Mouse (Mus musculus) embryonic fibroblast, embryonic 13.5 days (primary cell): Measurements from ENCODE around the gene Lyrm4. TPM values are rescaled to one million over a fixed set of nuclear protein-coding genes. Genes with fewer than 3 reads are reported as not detected.
A peak's percentile ranks its signal among the peaks of the same experiment; 100 is the strongest.

Experiments
- H3K27ac ChIP-seq: 2 replicates; pipeline ENCODE4 v1.5.1; 2012; ENCODE audit warnings: low read length, control low read depth, inconsistent platforms; ENCODE audit not compliant: insufficient read depth
- H3K4me1 ChIP-seq: 2 replicates; pipeline ENCODE4 v1.6.1; 2011; ENCODE audit warnings: low read length; ENCODE audit not compliant: control insufficient read depth, insufficient read depth
- H3K4me3 ChIP-seq: 2 replicates; pipeline ENCODE4 v1.5.1; 2011; ENCODE audit warnings: mild to moderate bottlenecking, control low read depth, low read length; ENCODE audit not compliant: insufficient read depth
- CTCF ChIP-seq: IDR thresholded peaks from 2 replicates; pipeline ENCODE4 v1.5.1; 2011; ENCODE audit warnings: mild to moderate bottlenecking, control low read depth, low read length, moderate library complexity, borderline replicate concordance; ENCODE audit not compliant: insufficient read depth
- POLR2A ChIP-seq: IDR thresholded peaks from 2 replicates; pipeline ENCODE4 v1.6.1; 2011; ENCODE audit warnings: low read depth, mild to moderate bottlenecking, control low read depth, low read length, moderate library complexity
- polyA plus RNA-seq: library from polyadenylated mRNA; stranded (reverse); fragments of >200 nt; gene quantifications from 2 replicates; pipeline ENCODE4 v1.2.4, GENCODE M21; 2011; ENCODE audit warnings: low read depth; ENCODE audit not compliant: missing spikeins, insufficient read length

The Lyrm4 gene
- polyA plus RNA-seq, 1 experiment, result 8.2 TPM

DNA sequence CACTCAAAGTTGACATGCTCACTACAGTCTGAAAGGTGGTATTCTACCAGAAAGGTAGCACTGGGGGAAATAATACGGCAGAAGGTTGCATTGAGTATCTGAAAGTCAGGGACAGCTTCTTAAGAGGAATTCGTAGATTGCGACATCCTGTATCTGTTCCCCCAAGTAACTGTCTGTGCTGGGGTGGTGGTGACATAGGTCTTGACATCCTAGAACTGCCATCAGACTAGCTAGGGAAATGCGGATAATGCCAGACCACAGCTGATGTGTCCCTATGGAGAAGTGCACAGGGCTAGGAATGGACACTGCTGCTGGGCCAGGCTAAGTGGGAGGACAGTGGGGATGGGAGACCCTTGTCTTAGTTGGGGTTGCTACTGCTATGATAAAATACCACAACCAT lies 8.8 kb downstream of the Lyrm4 start:
- no peak overlapping the region for H3K4me3 ChIP-seq
- H3K27ac ChIP-seq, result no peak overlapping the region
- TF ChIP-seq CTCF, result no peak
- H3K4me1 ChIP-seq, result no peaks in the 10 kb centered on the region

DNA sequence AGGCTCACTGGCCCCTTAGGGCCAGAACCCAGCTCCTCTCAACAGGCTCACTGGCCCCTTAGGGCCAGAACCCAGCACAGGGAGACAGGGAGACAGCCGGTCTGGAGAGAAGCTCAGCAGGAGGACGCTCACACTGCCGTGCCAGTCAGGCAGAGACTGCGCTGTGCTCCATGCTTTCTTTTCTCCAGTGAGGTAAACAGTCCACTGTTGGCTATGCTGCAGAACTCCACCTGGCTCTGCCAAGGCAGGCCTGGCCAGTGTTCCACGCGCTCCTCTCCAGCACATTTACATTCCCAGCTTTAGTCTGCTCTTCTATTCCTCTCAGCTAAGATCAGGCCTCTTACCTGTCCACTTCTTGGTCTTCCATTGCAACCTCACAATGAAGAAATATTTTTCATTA lies 11.7 kb downstream of the Lyrm4 start:
- H3K27ac ChIP-seq, result no peak overlapping the region
- TF ChIP-seq POLR2A (no peak), CTCF (no peak)
- H3K4me1 ChIP-seq, result no peaks in the 10 kb centered on the region
- H3K4me3 ChIP-seq, result no peak overlapping the region

DNA sequence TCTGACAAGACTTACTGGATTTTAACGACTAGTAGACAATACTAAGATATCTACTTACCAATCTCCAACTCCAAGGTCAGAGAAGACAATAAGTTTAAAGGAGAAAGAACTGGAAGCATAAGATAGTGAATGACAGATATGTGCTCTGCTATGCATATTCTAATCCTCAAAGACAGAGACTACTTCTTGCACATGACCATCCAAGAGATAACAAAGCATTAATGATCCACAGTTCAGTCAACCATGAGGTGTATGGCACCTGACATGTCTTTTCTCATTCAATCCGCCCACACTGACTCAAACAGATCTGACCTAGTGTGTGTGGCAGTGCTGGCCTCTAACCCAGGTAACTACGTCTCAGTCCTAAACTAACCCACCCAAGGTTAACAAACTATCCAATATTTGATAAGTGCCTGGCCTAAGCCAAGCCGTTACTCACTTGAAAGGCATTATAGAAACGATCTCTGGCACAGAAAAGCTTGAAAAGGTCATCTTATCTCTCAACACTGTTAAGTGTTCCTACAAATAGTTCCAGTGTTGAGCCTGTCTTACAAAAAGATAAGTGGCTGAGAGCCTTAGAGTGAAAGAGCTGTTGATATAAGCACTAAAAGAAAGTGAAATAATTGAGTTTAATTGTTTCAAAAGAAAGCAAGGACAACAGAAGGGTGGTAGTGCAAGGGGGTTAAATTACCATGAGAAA lies 20.5 kb downstream of the Lyrm4 start:
- Histone ChIP-seq H3K27ac (no peak overlapping the region), H3K4me1 (no peaks in the 10 kb centered on the region), H3K4me3 (no peak overlapping the region)
- TF ChIP-seq POLR2A (no peak), CTCF (no peak)

DNA sequence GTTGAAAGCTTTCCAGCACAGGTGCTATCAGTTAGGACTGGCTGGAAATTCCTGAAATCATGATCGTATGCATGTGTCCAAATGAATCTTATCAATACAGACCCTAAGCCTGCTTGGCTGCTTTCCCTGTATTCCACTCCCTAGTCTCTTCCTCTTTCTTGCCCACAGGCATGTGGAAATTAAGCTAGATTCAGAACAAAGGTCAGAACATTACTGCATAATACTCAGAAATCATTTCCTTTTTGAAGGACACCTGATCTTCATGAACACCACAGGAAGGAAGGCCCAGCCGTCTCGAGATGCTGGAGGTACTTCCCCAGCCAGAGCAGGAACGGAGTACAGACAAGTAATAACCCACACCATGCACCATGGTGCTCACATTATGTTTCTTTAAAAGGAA lies 29.2 kb downstream of the Lyrm4 start:
- TF ChIP-seq POLR2A (no peak), CTCF (no peak)
- Histone ChIP-seq H3K4me3 (no peak overlapping the region), H3K27ac (no peak overlapping the region), H3K4me1 (peaks cover 2% of the 10 kb centered on the region)

DNA sequence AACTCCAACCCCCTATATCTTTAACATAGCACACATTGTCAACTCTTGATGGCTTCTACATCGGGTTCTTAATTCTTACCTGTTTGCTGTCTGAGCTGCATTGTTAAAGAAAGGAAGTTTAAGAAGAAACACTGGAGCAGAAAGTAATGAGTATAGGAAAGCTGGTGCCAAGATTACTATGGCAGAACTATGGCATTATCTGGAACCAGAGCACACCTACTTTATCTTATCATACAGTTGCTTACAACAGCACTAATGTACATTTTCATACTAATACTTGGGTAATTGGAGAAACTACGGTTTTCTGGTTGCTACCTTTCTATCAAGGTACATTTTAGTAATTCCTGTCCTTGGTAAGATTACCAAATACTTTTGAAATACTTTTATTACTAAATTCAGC lies 29.9 kb downstream of the Lyrm4 start:
- TF ChIP-seq POLR2A (no peak), CTCF (no peak)
- Histone ChIP-seq H3K4me1 (peaks cover 2% of the 10 kb centered on the region), H3K4me3 (no peak overlapping the region), H3K27ac (no peak overlapping the region)

DNA sequence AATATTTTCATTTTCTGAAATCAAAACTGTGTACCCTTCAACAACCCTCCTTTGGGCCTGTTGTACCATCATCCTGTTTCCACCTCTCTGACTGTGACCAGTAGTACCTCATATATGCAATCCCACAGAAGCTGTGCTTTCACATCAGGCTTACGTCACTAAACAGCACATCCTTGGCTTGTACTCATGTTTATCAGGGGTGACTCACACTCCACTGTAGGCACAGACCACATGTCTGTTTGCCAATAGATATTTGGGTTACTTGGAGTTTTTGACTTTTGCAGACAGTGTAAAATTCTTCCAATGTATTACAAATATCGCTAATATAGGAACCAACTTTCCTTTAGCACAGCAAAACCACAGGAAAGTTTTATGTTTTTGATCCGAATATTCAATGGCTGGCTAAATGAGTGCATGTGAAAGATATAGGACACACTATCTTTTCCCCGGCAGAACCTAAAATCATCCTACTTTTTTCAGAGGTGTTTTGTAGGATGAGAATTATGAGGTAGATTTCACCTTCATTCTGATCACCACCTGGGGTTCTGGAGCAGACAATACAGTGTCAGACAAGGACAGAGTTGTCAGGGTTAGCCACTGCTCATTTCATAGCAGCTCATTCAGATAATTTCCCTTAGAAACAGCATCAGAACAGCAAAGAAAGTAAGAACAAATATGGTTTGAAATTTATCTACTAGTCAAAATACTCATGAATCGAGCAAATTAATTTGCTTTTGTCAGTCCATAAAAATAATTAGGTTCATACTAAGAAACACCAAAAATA lies 30.5 kb downstream of the Lyrm4 start:
- no peak overlapping the region for H3K4me3 ChIP-seq
- peaks cover 8% of the 10 kb centered on the region for H3K4me1 ChIP-seq
- TF ChIP-seq POLR2A (no peak), CTCF (no peak)
- H3K27ac ChIP-seq, result no peak overlapping the region

DNA sequence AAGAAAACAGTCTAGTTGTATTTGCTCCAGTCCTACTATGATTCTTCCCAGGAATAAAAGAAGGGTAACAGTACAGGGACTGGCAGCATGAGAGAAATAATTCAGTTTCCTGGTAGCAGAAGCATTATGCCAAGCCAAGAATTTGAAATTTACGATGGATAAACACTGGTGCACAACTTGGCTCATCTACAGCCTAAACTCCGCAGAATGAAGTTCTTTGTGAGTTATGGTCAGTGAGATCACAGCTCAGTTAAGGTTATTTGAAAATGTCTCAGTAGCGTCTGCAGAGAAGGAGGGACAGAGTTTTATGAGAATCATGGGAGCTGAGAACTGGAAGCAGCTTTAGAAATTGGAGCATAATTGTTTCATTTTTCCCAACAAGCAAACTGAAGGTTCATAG lies 31.4 kb downstream of the Lyrm4 start:
- H3K4me1 ChIP-seq, result peaks cover 11% of the 10 kb centered on the region
- no peak overlapping the region for H3K4me3 ChIP-seq
- H3K27ac ChIP-seq, result no peak overlapping the region
- no peak for TF ChIP-seq CTCF
- TF ChIP-seq POLR2A, result no peak

DNA sequence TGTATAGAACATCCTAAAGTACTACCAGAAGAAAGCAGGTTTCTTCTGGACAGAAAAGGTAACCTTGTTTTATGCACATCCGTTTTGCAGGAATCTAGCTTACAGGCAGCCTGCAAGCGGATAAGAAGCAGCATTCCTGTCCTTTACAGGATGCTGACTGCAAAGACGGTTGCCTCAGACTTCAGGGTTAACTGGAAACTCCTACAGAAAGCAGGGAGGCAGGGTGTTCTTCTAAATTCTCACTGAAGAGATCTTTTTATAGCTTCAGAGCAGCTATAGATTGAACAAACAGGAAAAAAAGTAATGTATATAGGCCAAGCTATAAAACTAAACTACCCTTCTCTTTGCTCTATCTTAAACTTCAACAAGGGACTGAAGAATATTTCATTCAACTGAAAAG lies 32.6 kb downstream of the Lyrm4 start:
- H3K4me1 ChIP-seq, result peaks cover 11% of the 10 kb centered on the region
- H3K4me3 ChIP-seq, result no peak overlapping the region
- TF ChIP-seq POLR2A, result no peak
- TF ChIP-seq CTCF, result no peak
- no peak overlapping the region for H3K27ac ChIP-seq

DNA sequence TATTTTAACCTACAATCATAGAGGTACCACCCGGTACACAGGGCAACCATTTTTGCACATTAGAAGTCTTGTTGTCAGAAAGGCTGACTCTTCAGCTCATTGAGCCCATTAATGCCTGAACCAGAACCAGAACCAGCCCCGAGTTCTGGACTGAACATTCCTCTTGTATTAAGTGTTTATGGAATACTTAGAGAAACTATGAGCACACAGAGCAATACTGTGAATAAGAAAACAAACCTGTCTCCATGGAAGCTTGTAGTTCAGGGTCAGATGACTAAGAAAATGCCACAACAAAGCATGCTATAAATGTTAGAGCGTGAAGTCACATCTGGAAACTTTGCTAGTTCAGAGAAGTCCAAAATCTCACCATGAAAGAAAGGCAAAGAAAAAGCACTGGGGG lies 35.7 kb downstream of the Lyrm4 start:
- TF ChIP-seq CTCF (no peak), POLR2A (no peak)
- Histone ChIP-seq H3K4me1 (peaks cover 10% of the 10 kb centered on the region), H3K27ac (peak overlapping the region; percentile 60), H3K4me3 (no peak overlapping the region)

DNA sequence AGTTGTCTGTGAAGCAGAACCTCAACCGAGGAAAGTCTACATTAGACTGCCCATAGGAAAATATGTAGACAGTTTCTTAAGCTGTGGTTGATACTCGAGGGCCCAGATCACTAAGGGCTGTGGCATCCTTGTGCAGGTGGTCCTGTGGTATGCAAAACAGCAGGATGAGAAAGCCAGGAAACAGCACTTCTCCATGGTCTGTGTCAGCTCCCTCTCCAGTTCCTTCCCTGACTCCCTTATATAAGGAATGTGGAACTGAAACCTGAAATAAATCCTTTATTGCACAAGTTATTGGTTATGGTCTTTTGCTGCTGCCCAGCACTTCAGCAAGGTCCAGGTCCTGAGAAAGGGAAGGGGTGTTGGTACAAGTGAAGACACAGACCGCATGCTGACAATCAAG lies 42.8 kb downstream of the Lyrm4 start:
- Histone ChIP-seq H3K27ac (no peak overlapping the region), H3K4me3 (no peak overlapping the region), H3K4me1 (no peaks in the 10 kb centered on the region)
- TF ChIP-seq CTCF (no peak), POLR2A (no peak)
